Mouse (Mus musculus) c-Kit-positive CD71-positive TER-119-negative erythroid progenitor cells, embryonic 14.5 days (primary cell): ENCODE data around the gene Ucn3.
"Not testable (repeated sequence)": the region's sequence is repeated elsewhere in the genome, so short reads cannot be mapped to it uniquely, and the experiment has no call there.

Experiments
- DNase-seq: peaks from one replicate; pipeline ENCODE4 v3.0.0-alpha.2; 2013; ENCODE audit warnings: low read depth

Gene Ucn3

DNA sequence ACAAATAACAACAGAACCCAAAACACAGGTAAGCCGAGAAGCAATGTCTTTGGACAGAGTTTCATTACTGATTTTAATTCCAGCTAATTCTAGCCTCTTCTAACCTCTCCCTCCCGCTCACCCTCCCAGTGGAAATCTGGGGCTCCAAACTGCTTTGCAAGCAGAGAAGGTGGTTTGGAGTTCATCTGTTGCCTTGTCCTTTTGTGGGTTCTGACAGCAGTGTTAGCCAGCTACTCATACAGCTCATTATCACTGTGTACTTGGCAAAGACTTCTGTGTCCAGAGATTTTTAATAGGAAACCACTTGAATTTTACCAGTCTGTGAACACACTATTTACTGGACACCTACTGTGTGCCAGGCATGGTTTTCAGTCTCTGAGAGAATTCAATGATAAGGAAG is at the start of gene Ucn3:
TSS of gene Ucn3 (minus strand) at position 101 of the 400 bp plus-strand sequence.
- DNase-seq: no peak

DNA sequence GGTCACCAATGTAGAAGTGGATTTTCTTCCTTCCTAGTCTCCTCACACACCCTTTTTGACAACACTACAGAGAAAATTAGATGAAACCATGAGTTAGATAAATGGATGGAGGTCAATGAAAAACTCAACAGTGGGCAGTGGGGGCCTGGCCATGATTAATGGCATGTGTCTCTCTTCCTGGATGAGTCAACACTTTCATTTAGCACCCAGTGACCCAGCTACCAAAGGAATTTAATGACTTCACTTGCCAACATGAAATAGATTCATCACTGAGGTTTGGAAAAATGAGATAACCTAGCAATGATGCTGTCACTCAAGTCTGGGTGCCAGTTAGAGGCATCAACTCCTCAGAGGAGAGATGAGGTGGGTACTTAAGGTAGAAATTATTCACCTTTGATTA is 46.9 kb upstream of the Ucn3 start:
- no peak for DNase-seq

DNA sequence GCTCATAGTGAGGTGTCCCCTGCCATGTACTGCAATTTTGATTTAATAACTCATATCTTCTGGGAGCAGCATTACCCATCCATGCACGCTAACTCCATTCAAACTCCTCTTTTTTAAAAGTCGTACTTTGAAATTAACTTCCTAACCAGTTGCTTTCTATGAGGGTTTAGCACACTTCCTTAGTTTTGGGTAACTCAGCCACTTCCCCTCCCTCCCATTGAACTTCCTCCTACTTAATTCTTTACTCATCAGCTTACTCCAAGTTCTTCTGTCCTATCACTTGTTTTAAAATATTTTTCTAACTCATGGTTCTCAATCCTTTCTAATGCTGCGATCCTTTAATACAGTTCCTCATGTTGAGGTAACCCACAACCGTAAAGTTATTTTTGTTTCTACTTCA is 23.7 kb upstream of the Ucn3 start:
- DNase-seq: no peak

GRCm38 (mm10) chr13:3951198-3951914 is 6.2 kb upstream of the Ucn3 start:
- peak; percentile 9 for DNase-seq

- DNase-seq: no peak
These were observed 4.3 kb upstream of the Ucn3 start for GRCm38 (mm10) chr13:3949477-3949876.

DNA sequence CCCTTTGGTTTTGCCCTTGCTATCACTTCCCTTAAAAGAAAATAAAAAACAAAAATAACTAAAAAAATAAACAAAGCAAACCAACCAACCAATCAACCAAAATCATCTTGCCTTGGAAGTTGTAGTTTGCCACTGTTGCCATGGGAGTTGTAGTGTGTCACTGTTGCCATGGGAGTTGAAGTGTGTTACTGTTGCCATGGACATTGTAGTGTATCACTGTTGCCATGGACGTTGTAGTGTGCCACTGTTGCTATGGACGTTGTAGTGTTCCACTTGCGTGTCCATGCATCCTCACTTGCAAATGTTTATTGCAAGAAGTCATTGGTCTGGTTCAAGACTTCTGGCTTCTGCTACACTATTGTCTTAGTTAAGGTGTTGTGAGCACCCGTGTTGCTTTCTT is 2.1 kb upstream of the Ucn3 start:
- DNase-seq: no peak

- DNase-seq: no peak
These were observed 450 bp downstream of the Ucn3 start for GRCm38 (mm10) chr13:3944699-3945098.

DNA sequence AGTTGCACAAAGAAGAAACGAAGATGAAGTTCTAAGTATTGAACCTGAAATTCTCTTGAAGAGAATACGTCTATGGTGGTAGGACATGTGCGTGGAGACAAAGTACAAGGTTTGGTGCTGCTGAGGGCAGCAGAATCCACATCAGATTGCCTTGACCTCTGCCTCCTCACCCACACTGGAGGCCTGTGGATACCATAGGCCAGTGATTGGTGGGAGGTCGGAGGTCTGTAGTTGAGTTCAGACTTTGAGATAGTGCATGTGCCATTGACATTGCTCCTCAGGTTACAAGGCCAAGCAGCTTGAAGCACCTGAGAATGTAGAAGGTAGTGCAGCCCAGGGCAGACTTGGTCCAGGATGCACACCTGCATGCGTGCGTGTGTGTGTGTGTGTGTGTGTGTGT is 19.1 kb downstream of the Ucn3 start:
- no peak for DNase-seq

- DNase-seq: no peak
These were observed 19.5 kb downstream of the Ucn3 start for GRCm38 (mm10) chr13:3925632-3926031.

DNA sequence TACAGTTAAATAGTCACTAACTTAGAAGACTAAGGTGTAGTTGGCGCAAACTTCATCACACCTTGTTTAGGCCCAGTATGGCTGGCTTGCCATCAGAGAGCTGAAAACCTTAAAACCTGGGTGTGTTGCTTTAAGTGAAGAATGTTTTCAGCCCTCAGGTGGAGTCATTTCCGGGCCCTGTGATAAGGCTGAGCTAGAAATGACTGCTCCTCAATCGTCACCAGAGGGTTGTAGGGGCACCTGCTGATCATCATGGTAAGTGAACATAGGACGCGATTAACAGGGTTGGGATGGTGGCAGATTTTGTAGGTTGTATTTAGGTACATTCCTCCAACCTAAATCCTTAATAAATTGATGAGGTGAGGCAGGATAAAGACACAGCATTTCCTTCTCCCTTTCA is 20.7 kb downstream of the Ucn3 start:
- no peak for DNase-seq

DNA sequence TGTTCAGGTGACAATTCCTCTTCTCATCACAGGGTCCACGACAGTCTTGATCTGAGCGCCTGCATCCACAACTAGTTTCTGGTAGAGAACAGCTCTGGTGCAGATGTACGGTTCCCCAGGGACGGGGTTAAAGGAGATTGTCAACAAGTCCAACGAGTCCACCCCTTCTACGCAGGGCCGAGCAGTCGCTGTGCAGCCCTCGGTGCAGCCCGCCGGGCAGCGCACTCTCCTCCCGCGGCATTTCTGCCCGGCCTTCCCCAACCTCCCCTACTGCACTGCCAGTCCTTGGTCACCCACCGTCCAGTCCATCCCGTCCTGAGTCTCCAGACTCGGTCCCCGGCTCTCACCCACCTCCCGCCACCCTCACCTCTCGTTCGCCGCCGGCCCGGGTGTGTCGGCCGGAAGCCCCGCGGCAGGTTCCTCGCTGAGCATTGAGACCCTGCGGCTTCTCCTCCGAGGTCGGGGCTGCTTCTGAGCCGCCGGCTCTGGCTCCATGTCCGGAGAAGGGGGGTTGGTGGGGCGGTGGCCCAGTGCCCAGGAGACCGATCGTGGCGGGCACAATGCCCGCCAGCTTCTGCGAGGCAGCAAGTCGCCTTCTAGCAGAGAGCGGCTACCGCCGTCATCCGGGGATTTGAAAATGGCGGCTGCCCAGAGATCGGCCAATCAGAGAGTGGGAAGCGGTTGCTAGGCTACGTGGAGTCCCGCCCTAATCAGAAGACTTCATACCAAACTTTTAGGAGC is 27.4 kb downstream of the Ucn3 start, which contains the start of the genes Net1 and Tubal3:
TSS of gene Net1 (minus strand) at position 650 of the 741 bp plus-strand sequence.
TSS of gene Tubal3 (plus strand) at position 704 of the 741 bp plus-strand sequence.
- DNase-seq: peak; percentile 83

- DNase-seq: no peak
These were observed 31.6 kb downstream of the Ucn3 start for GRCm38 (mm10) chr13:3913504-3913903.

GRCm38 (mm10) chr13:3910356-3910755 is 34.8 kb downstream of the Ucn3 start:
- no peak for DNase-seq

DNA sequence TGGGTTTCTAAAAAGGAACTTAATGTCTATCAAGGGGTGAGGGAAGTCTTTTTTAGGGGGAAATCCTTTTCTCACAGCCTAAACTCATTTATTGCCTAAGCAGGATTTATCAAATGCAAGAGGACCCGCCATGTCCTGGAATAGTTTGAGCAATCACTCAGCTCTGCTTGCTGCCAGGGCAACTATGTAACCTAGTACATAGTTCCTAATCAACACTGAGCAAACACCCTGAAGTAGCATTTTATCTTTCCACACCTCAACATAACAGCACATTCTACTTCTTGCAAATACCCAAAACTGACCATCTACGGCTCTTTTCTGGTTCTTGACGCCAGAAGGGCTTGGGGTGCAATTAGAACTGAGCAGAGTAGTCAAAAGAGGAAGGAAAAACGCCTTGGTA is 36.9 kb downstream of the Ucn3 start:
- DNase-seq: no peak

DNA sequence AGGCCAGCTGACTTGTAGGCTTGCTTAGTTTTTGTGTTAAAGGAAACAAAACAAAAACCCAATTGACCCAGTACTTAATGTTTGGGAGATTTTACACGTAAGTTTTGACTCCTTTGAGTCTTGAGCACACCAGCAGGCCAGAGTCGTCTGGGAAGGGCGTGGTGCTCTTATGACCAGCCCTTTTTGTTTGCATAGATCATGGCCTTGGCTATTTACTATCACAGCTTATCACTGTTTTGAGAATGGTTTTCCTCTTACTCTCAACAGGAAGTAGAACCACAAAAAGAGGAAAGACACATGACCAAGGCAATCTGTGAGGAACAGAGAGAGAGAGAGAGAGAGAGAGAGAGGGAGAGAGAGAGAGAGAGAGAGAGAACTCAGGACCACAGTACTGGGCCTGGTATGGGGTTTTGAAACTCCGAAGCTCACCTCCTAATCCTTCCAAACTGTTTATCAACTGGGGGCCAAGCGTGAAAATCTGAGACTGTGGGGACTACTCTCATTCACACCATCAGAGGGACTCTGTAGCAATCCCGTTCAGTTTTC is 37.9 kb downstream of the Ucn3 start:
- DNase-seq: no peak

DNA sequence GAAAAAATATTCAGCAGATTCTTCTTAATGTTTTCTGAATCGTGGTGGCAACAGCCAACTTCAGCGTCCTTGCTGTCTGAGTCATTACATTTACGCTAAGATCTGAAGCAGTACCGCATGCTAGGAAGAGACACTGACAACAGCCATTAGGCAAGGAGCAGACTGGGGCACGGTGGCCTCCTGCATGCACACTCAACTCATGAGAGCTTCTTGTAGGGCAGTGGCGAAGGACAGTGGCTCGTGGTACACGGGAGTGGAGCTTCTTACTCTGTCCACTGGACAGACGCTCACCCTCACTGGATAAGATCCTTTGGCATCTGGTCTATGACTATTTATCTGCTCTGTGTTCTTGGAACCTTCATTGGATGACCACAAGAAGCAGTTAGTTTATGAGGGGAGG is 45.8 kb downstream of the Ucn3 start:
- no peak for DNase-seq

DNA sequence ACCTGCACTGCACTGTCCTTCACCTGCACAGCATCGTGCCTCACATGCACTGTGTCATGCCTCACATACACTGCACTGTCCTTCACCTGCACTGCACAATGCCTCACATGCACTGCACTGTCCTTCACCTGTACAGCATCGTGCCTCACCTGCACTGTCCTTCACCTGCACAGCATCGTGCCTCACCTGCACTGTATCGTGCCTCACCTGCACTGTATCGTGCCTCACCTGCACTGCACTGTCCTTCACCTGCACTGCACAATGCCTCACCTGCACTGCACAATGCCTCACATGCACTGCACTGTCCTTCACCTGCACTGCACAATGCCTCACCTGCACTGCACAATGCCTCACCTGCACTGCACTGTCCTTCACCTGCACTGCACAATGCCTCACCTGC is 46.9 kb downstream of the Ucn3 start:
- DNase-seq: not testable (repeated sequence)

- DNase-seq: peak; percentile 67
These were observed 48.2 kb downstream of the Ucn3 start for GRCm38 (mm10) chr13:3896913-3897312.

- no peak for DNase-seq
These were observed 49.1 kb downstream of the Ucn3 start for GRCm38 (mm10) chr13:3896032-3896431.

GRCm38 (mm10) chr13:3895397-3895980 is 49.7 kb downstream of the Ucn3 start:
- DNase-seq: no peak

DNA sequence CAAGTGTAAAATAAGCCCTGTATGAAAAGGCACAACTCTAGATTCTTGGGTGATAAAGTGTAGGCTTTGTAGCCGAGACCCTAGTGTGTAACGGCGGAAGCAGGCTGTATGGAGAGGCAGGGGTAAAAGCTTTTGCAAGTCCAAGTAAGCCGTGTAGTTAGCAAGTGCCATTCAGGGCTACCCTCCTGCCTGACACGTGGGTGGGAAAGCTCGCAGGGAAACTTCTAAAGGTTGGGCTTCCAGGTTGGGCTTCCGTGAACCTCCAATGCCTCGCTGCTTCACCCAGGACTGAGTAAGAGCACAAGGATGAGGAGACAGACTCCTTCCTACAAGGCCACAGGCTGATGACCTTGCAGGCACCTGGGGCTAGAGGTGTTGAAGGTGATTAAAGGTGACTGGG is 50.6 kb downstream of the Ucn3 start:
- DNase-seq: no peak

DNA sequence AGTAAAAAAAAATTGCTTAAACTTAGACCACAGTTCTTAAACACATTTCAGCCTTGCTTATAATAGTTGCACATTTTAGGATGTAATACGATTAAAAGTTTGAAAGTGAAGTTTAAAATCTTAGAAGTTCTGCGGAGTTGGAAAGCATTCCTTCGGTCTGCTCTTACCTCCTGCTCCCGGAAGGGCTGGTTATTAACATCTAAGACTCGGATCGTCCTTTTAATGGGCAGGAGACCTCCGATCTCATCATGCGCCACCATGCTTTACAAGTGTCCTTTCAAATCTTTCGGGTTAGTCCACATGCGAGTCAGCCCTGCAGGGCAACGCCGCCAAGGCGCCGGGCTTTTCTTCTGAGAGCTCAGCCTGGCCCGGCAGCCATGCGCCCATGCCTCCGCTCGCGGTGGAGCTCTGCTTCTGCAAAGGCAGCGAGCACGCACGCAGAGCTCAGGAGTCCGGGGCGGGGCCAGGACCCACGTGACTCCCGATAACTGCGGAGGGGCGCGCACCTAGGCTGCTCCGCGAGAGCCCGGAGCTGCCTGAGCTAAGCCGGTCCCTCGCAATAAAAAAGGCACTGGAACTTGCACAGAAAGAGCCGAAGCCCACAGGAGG is 51.9 kb downstream of the Ucn3 start:
- DNase-seq: peak; percentile 89
